Comparison of ENCODE assay signal across 8 mouse cellular contexts in the genomic region with DNA sequence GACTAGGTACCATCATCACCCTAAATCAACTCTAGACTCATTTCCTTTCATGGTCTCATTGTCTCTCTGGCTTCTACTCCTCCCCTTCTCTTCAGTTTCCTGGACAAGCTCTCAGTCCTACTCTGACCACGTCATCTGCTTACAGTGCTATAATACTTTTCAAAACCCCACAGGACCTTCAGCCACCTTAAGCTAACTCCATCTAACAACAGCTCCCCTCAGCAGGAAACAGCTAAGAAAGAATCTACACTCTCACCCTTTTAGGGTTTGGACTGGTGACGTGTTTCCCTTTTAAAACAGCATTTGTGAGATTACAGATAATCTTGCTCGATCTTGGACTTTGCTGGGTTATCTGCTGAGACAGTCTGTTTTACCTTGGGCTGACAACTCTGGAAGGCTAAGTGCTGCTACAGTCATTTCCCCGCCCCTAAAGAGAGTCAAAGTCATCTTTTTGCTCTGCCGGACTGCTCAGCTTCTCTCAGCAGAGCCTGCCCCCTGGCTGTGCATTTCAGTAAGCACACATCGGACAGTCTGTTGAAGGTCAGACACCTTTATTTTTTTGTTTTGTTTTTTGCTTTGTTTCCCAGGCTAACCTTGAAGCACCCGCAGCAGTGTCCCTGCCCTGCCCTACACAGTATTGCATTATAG. TPM values are rescaled to one million over a fixed set of nuclear protein-coding genes. Genes with fewer than 3 reads are reported as not detected.
DNase-seq lines count a peak whose midpoint lies in the region; ATAC-seq and TF ChIP-seq lines count a peak whose summit lies in the region.

No protein-coding gene starts in this region.

- H3K9ac ChIP-seq in forebrain, embryonic 14.5 days (ENCODE audit: low read length), result no peak overlapping the region
- no peak overlapping the region for H3K9ac ChIP-seq in limb, embryonic 11.5 days (ENCODE audit: low read length)
- H3K9ac ChIP-seq in midbrain, embryonic 11.5 days (ENCODE audit: low read length), result 0 out of 2 replicates have a peak overlapping the region, but pooled peaks have one; percentile 3

- peak in 1 of 2 experiments; percentile 38 for DNase-seq in layer of hippocampus, adult 2 months (ENCODE audit: low spot score in 2 of 2)
- DNase-seq in layer of hippocampus, adult 8-10 months (ENCODE audit: low spot score in 2 of 2), result no peak
- DNase-seq in forebrain, embryonic 14.5 days (ENCODE audit: low spot score), result peak; percentile 59
- peak; percentile 60 for DNase-seq in hindbrain, embryonic 10.5 days (ENCODE audit: low spot score)
- DNase-seq in limb, embryonic 11.5 days (ENCODE audit: low spot score), result peak; percentile 74
- DNase-seq in midbrain, embryonic 11.5 days (ENCODE audit: low spot score, missing footprints), result peak; percentile 88
- DNase-seq in spleen, postnatal 36 days (ENCODE audit: low spot score in 2 of 2), result peak; percentile 66 to 74

- no peaks in the 10 kb centered on the region for H3K9me3 ChIP-seq in forebrain, embryonic 14.5 days (replicated peaks; ENCODE audit: control insufficient read depth, low read length)
- H3K9me3 ChIP-seq in hindbrain, embryonic 10.5 days, result no peaks in the 10 kb centered on the region
- H3K9me3 ChIP-seq in limb, embryonic 11.5 days (ENCODE audit: control insufficient read depth, low read length), result no peaks in the 10 kb centered on the region
- no peaks in the 10 kb centered on the region for H3K9me3 ChIP-seq in midbrain, embryonic 11.5 days (ENCODE audit: control insufficient read depth, low read length)

- no peak overlapping the region for H3K4me2 ChIP-seq in forebrain, embryonic 14.5 days (ENCODE audit: low read length)
- no peak overlapping the region for H3K4me2 ChIP-seq in limb, embryonic 11.5 days (ENCODE audit: low read depth, severe bottlenecking)
- H3K4me2 ChIP-seq in midbrain, embryonic 11.5 days, result no peak overlapping the region

- H3K4me3 ChIP-seq in layer of hippocampus, adult 2 months, result no peak overlapping the region
- H3K4me3 ChIP-seq in bone marrow macrophage, adult 2 months (ENCODE audit: insufficient read depth, low read length), result no peak overlapping the region
- H3K4me3 ChIP-seq in forebrain, embryonic 14.5 days (ENCODE audit: low read depth, low read length), result no peak overlapping the region
- H3K4me3 ChIP-seq in hindbrain, embryonic 10.5 days, result no peak overlapping the region
- no peak overlapping the region for H3K4me3 ChIP-seq in limb, embryonic 11.5 days (ENCODE audit: low read depth, low read length)
- H3K4me3 ChIP-seq in midbrain, embryonic 11.5 days (ENCODE audit: low read depth, low read length), result no peak overlapping the region

- no peaks in the 10 kb centered on the region for H3K27me3 ChIP-seq in forebrain, embryonic 14.5 days (replicated peaks; ENCODE audit: control insufficient read depth, insufficient read depth, low read length)
- no peaks in the 10 kb centered on the region for H3K27me3 ChIP-seq in hindbrain, embryonic 10.5 days (ENCODE audit: insufficient read depth, poor library complexity, severe bottlenecking)
- no peaks in the 10 kb centered on the region for H3K27me3 ChIP-seq in limb, embryonic 11.5 days (ENCODE audit: control insufficient read depth, insufficient read depth, low read length)
- no peaks in the 10 kb centered on the region for H3K27me3 ChIP-seq in midbrain, embryonic 11.5 days (ENCODE audit: control insufficient read depth, insufficient read depth, low read length)

- 39% methylated on average over 7 of the region's 7 CpGs for WGBS in forebrain, embryonic 14.5 days
- 33% methylated on average over 7 of the region's 7 CpGs for WGBS in hindbrain, embryonic 10.5 days
- 25% methylated on average over 7 of the region's 7 CpGs for WGBS in limb, embryonic 11.5 days
- 37% methylated on average over 7 of the region's 7 CpGs for WGBS in midbrain, embryonic 11.5 days

- no peak for ATAC-seq in forebrain, embryonic 14.5 days
- peak; percentile 82 for ATAC-seq in limb, embryonic 11.5 days (ENCODE audit: insufficient number of reproducible peaks, low FRiP score, low TSS enrichment, low read depth)
- peak; percentile 59 for ATAC-seq in midbrain, embryonic 11.5 days (ENCODE audit: low FRiP score)

- TF ChIP-seq CTCF in layer of hippocampus, adult 2 months (conservative IDR thresholded peaks at IDR 0.05), result peak; percentile 81
- peak; percentile 72 for TF ChIP-seq CTCF in bone marrow macrophage, adult 2 months (IDR thresholded peaks at IDR 0.05; ENCODE audit: low read depth, low read length)

- H3K36me3 ChIP-seq in forebrain, embryonic 14.5 days (ENCODE audit: control insufficient read depth, insufficient read depth, low read length), result no peaks in the 10 kb centered on the region
- H3K36me3 ChIP-seq in hindbrain, embryonic 10.5 days, result peaks cover 5% of the 10 kb centered on the region; the same call in 1 of the 2 replicates
- peaks cover 2% of the 10 kb centered on the region; the same call in 1 of the 2 replicates for H3K36me3 ChIP-seq in limb, embryonic 11.5 days (ENCODE audit: control insufficient read depth, insufficient read depth, low read length)
- no peaks in the 10 kb centered on the region for H3K36me3 ChIP-seq in midbrain, embryonic 11.5 days (ENCODE audit: control insufficient read depth, insufficient read depth, low read length)

- no peak for TF ChIP-seq POLR2A in bone marrow macrophage, adult 2 months (IDR thresholded peaks at IDR 0.05; ENCODE audit: borderline replicate concordance, low read depth, low read length)

- H3K4me1 ChIP-seq in bone marrow macrophage, adult 2 months (ENCODE audit: control insufficient read depth, insufficient read depth, low read length), result peaks cover 21% of the 10 kb centered on the region
- H3K4me1 ChIP-seq in forebrain, embryonic 14.5 days (ENCODE audit: control insufficient read depth, insufficient read depth, low read length), result no peaks in the 10 kb centered on the region
- 0 out of 2 replicates have a peak, but pooled peaks cover 11% of the 10 kb centered on the region for H3K4me1 ChIP-seq in hindbrain, embryonic 10.5 days (replicated peaks)
- peaks cover 7% of the 10 kb centered on the region for H3K4me1 ChIP-seq in limb, embryonic 11.5 days (ENCODE audit: control insufficient read depth, insufficient read depth, low read length)
- H3K4me1 ChIP-seq in midbrain, embryonic 11.5 days (ENCODE audit: control insufficient read depth, insufficient read depth, low read length), result no peaks in the 10 kb centered on the region

- no peak overlapping the region for H3K27ac ChIP-seq in layer of hippocampus, adult 2 months
- H3K27ac ChIP-seq in bone marrow macrophage, adult 2 months (ENCODE audit: insufficient read depth, low read depth, low read length), result no peak overlapping the region
- H3K27ac ChIP-seq in forebrain, embryonic 14.5 days (ENCODE audit: low read depth, low read length), result no peak overlapping the region
- H3K27ac ChIP-seq in hindbrain, embryonic 10.5 days, result peak overlapping the region; percentile 16; the same call in 1 of the 2 replicates
- 0 out of 2 replicates have a peak overlapping the region, but pooled peaks have one; percentile 21 for H3K27ac ChIP-seq in limb, embryonic 11.5 days (replicated peaks; ENCODE audit: low read depth, low read length)
- no peak overlapping the region for H3K27ac ChIP-seq in midbrain, embryonic 11.5 days (ENCODE audit: low read depth, low read length)

RNA-seq across cellular contexts. Expression of a gene that starts 8.5 kb away (rescaled TPM):
- total RNA-seq in layer of hippocampus, adult 2 months (2021), result 10 to 100 TPM; 56.5 to 60.2 TPM
- total RNA-seq in layer of hippocampus, adult 8-10 months (2022), result 10 to 100 TPM; 43.7 to 61.7 (median 52.4) TPM
- 49.3 and 50.2 TPM in 2 replicates for polyA plus RNA-seq in bone marrow macrophage, adult 2 months (2012; ENCODE audit: insufficient read depth, insufficient read length, missing spikeins)
- 29.4 and 34.4 TPM in 2 replicates for polyA plus RNA-seq in forebrain, embryonic 14.5 days (2014; fragmentation: Nextera tagmentation; extraction: Ambion mirVana)
- polyA plus RNA-seq in hindbrain, embryonic 10.5 days (2016; fragmentation: Nextera tagmentation; extraction: Ambion mirVana), result 44.9 and 46.8 TPM in 2 replicates
- polyA plus RNA-seq in limb, embryonic 11.5 days (2014; fragmentation: Nextera tagmentation; extraction: Ambion mirVana), result 57.0 and 62.0 TPM in 2 replicates
- 61.1 and 70.3 TPM in 2 replicates for polyA plus RNA-seq in midbrain, embryonic 11.5 days (2014; fragmentation: Nextera tagmentation; extraction: Ambion mirVana)

RNA-seq across cellular contexts. Expression of a gene that starts 19.9 kb away (rescaled TPM):
- 1 to 10 TPM; 6.8 to 7.4 TPM for total RNA-seq in layer of hippocampus, adult 2 months (2021)
- 1 to 10 TPM; 8.5 to 9.1 (median 8.8) TPM for total RNA-seq in layer of hippocampus, adult 8-10 months (2022)
- 39.0 and 40.3 TPM in 2 replicates for polyA plus RNA-seq in bone marrow macrophage, adult 2 months (2012; ENCODE audit: insufficient read depth, insufficient read length, missing spikeins)
- 6.5 and 6.6 TPM in 2 replicates for polyA plus RNA-seq in forebrain, embryonic 14.5 days (2014; fragmentation: Nextera tagmentation; extraction: Ambion mirVana)
- 16.4 and 19.0 TPM in 2 replicates for polyA plus RNA-seq in hindbrain, embryonic 10.5 days (2016; fragmentation: Nextera tagmentation; extraction: Ambion mirVana)
- 17.1 and 17.9 TPM in 2 replicates for polyA plus RNA-seq in limb, embryonic 11.5 days (2014; fragmentation: Nextera tagmentation; extraction: Ambion mirVana)
- 11.0 and 13.3 TPM in 2 replicates for polyA plus RNA-seq in midbrain, embryonic 11.5 days (2014; fragmentation: Nextera tagmentation; extraction: Ambion mirVana)

RNA-seq across cellular contexts. Expression of a gene that starts 46.9 kb away (rescaled TPM):
- 10 to 100 TPM; 20.9 to 26.0 TPM for total RNA-seq in layer of hippocampus, adult 2 months (2021)
- total RNA-seq in layer of hippocampus, adult 8-10 months (2022), result 10 to 100 TPM; 20.9 to 24.2 (median 22.8) TPM
- polyA plus RNA-seq in bone marrow macrophage, adult 2 months (2012; ENCODE audit: insufficient read depth, insufficient read length, missing spikeins), result 28.1 and 29.1 TPM in 2 replicates
- polyA plus RNA-seq in forebrain, embryonic 14.5 days (2014; fragmentation: Nextera tagmentation; extraction: Ambion mirVana), result 29.9 and 30.3 TPM in 2 replicates
- 27.2 and 32.7 TPM in 2 replicates for polyA plus RNA-seq in hindbrain, embryonic 10.5 days (2016; fragmentation: Nextera tagmentation; extraction: Ambion mirVana)
- 25.3 and 27.3 TPM in 2 replicates for polyA plus RNA-seq in limb, embryonic 11.5 days (2014; fragmentation: Nextera tagmentation; extraction: Ambion mirVana)
- polyA plus RNA-seq in midbrain, embryonic 11.5 days (2014; fragmentation: Nextera tagmentation; extraction: Ambion mirVana), result 26.6 and 29.4 TPM in 2 replicates

Comparison
In these comparisons a context has a peak if more than half of its experiments do, and no peak if none do; other contexts are left out.
1. DNase-seq: peak in forebrain, embryonic 14.5 days (single experiment), hindbrain, embryonic 10.5 days (single experiment), limb, embryonic 11.5 days (single experiment), midbrain, embryonic 11.5 days (single experiment) and spleen, postnatal 36 days (2 of 2); none in layer of hippocampus, adult 8-10 months (0 of 2).
2. H3K27ac ChIP-seq: peak in hindbrain, embryonic 10.5 days (single experiment) and limb, embryonic 11.5 days (single experiment); none in layer of hippocampus, adult 2 months (single experiment), bone marrow macrophage, adult 2 months (single experiment), forebrain, embryonic 14.5 days (single experiment) and midbrain, embryonic 11.5 days (single experiment).